Mouse (Mus musculus) liver, postnatal 0 days (tissue): ENCODE measurements around the gene Nrk. TPM values are rescaled to one million over a fixed set of nuclear protein-coding genes. Genes with fewer than 3 reads are reported as not detected.
A peak's percentile ranks its signal among the peaks of the same experiment; 100 is the strongest.

Experiments used
- ATAC-seq: fragments of 200-750 bp; cut with Nextera tagmentation; 2 replicates; pipeline ENCODE4 v1.8.0; 2017; ENCODE audit warnings: mild to moderate bottlenecking, moderate library complexity
- DNase-seq: peaks from one replicate; pipeline ENCODE4 v3.0.0-alpha.2; 2016
- H3K27ac ChIP-seq: fragments of 300-500 bp; sonication (generic); 2 replicates; pipeline ENCODE4 v1.5.1; 2014; ENCODE audit warnings: antibody characterized with exemption, moderate library complexity, mild to moderate bottlenecking, low read depth
- H3K27me3 ChIP-seq: fragments of 300-500 bp; sonication (generic); 2 replicates; pipeline ENCODE4 v1.6.1; 2014; ENCODE audit warnings: low read length, control low read depth, mixed read lengths; ENCODE audit not compliant: insufficient read depth
- H3K36me3 ChIP-seq: fragments of 300-500 bp; sonication (generic); replicated peaks from 2 replicates; pipeline ENCODE4 v1.6.1; 2014; ENCODE audit warnings: mild to moderate bottlenecking, control low read depth, low read length, moderate library complexity, mixed read lengths; ENCODE audit not compliant: insufficient read depth
- H3K4me1 ChIP-seq: fragments of 300-500 bp; sonication (generic); 2 replicates; pipeline ENCODE4 v1.6.1; 2014; ENCODE audit warnings: antibody characterized with exemption, mild to moderate bottlenecking, control low read depth; ENCODE audit not compliant: insufficient read depth
- H3K4me2 ChIP-seq: fragments of 300-500 bp; sonication (generic); 2 replicates; pipeline ENCODE4 v1.6.1; 2014; ENCODE audit warnings: low read depth, mild to moderate bottlenecking, low read length, moderate library complexity, mixed read lengths
- H3K4me3 ChIP-seq: fragments of 300-500 bp; sonication (generic); 2 replicates; pipeline ENCODE4 v1.5.1; 2014; ENCODE audit warnings: low read depth, low read length
- H3K9ac ChIP-seq: fragments of 300-500 bp; sonication (generic); replicated peaks from 2 replicates; pipeline ENCODE4 v1.6.1; 2014; ENCODE audit warnings: mild to moderate bottlenecking, moderate library complexity
- H3K9me3 ChIP-seq: fragments of 300-500 bp; sonication (generic); 2 replicates; pipeline ENCODE4 v1.6.1; 2016; ENCODE audit warnings: mild to moderate bottlenecking, control low read depth, low read length, mixed read lengths
- CTCF ChIP-seq: sonication (generic); IDR thresholded peaks from 2 replicates; pipeline ENCODE4 v1.5.1; 2016; ENCODE audit warnings: antibody characterized with exemption, low read depth
- EP300 ChIP-seq: IDR thresholded peaks from 2 replicates; pipeline ENCODE4 v1.6.1; 2016; ENCODE audit warnings: antibody characterized with exemption, low read depth, mild to moderate bottlenecking
- WGBS: fragments of 180-500 bp; shearing (Covaris S2); extraction: QIAGEN DNeasy Blood & Tissue Kit; methylation state at CpG from one replicate; pipeline ENCODE4 v1.1.7; 2014; ENCODE audit not compliant: insufficient replicate concordance; 5-methylcytosine and 5-hydroxymethylcytosine counted together
- polyA plus RNA-seq: library from polyadenylated mRNA; unstranded; fragments of >200 nt; fragmentation: Nextera tagmentation; extraction: Ambion mirVana; gene quantifications from 2 replicates; pipeline ENCODE4 v1.2.1, GENCODE M21; 2015

Gene Nrk
- polyA plus RNA-seq, 1 experiment from 2014 or later: 0.40 TPM

DNA sequence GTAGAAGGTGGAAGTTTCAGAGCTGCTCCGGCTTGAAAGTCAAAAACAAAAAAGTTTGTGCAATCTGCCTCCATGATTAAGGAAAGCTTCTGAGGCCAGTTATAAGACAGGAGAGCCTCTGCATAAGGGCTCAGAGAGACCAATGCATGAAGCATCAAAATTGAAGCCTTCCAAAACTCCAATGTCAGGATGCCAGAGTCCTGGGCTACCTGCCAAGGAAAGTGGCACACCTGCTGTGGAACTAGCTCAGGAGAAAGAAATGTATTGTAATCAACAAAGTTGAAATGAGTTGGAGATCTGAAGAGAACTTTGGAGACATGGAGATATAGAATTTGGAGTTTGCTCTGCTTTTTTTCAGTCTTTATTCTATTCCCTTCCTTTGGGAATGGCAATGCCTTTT, 123.4 kb downstream of the Nrk start:
- no peak overlapping the region for H3K27ac ChIP-seq
- H3K4me1 ChIP-seq: no peaks in the 10 kb centered on the region
- TF ChIP-seq CTCF (no peak), EP300 (no peak)
- H3K4me3 ChIP-seq: no peak overlapping the region
- H3K4me2 ChIP-seq: no peak overlapping the region
- 74% methylated on average over 1 of the region's 1 CpGs for WGBS
- H3K27me3 ChIP-seq: no peaks in the 10 kb centered on the region
- no peak for DNase-seq
- H3K9ac ChIP-seq: no peak overlapping the region
- H3K9me3 ChIP-seq: no peaks in the 10 kb centered on the region
- no peak for ATAC-seq
- no peaks in the 10 kb centered on the region for H3K36me3 ChIP-seq

DNA sequence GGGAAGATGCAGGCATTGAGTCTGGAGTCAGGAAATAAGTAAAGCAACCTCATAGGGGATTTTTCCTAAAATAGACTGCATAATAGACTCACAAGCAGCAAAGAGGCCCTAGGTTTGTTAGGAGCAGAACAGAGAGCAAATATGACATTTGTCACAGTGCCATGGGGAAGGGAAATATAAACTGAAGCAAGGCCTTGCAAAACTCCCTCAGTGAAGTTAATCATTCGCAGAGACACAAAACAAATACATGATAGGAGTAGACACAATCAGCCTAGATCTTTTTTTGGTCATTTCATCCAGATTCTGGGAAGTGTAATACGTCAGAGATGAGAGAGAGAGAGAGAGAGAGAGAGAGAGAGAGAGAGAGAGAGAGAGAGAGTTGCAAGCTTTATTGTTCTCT, 125.1 kb downstream of the Nrk start:
- H3K27me3 ChIP-seq: no peaks in the 10 kb centered on the region
- TF ChIP-seq CTCF: no peak
- no peak; the same call in 1 of the 2 replicates for TF ChIP-seq EP300
- no peaks in the 10 kb centered on the region for H3K36me3 ChIP-seq
- no peaks in the 10 kb centered on the region for H3K4me1 ChIP-seq
- DNase-seq: no peak
- WGBS: 48% methylated on average over 2 of the region's 2 CpGs
- peak; percentile 84 for ATAC-seq
- H3K27ac ChIP-seq: no peak overlapping the region; the same call in 1 of the 2 replicates
- no peak overlapping the region for H3K4me2 ChIP-seq
- H3K9ac ChIP-seq: no peak overlapping the region
- H3K9me3 ChIP-seq: no peaks in the 10 kb centered on the region
- H3K4me3 ChIP-seq: no peak overlapping the region

DNA sequence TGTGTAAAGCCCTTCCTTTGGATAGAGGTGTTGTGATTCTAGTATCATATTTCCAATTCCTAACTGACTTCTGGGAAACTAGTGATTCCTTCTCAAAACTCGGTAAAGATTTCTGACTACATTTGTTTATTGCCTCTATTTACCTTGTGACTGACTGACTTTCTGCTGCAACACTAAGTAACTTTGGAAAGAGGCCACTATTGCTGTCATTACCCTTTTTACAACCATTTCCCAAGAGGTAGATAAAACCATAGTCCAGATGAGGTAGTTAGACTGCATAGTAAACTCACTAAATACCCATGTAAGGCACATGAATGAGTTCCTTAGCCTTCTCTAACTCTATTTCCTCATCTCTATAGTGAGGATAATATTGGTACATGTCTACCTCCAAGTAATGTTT, 126.9 kb downstream of the Nrk start:
- H3K4me3 ChIP-seq: no peak overlapping the region
- 59% methylated on average over 1 of the region's 1 CpGs for WGBS

DNA sequence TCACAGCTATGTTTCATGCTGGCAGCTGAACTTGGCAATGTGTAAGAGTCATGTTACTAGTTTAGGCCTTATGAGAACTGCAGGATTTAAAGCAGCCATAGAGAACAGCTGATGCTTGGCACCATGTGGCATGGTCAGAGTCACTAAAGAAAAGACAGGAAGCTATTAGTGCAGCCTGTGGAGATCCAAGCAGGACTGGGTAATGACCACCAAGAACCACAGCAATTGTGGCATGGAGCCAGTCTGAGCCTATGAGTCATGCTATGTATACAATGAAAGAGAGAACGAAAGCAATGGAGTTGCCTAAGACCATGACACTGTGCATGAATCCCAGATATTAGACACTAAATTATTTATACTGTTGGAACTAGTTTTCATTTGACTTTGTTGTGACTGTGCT, 137.7 kb downstream of the Nrk start:
- WGBS: 53% methylated on average over 1 of the region's 1 CpGs
- Histone ChIP-seq H3K4me1 (no peaks in the 10 kb centered on the region), H3K4me2 (no peak overlapping the region), H3K27me3 (no peaks in the 10 kb centered on the region), H3K9me3 (no peaks in the 10 kb centered on the region), H3K27ac (no peak overlapping the region), H3K36me3 (no peaks in the 10 kb centered on the region), H3K4me3 (no peak overlapping the region), H3K9ac (no peak overlapping the region)
- DNase-seq (peak; percentile 35), ATAC-seq (peak; percentile 77)
- TF ChIP-seq CTCF: no peak
- no peak for TF ChIP-seq EP300

More for the DNA sequence above, 126.9 kb downstream of the Nrk start:
- ATAC-seq (peak; percentile 87), DNase-seq (no peak)
- H3K36me3 ChIP-seq: no peaks in the 10 kb centered on the region
- no peaks in the 10 kb centered on the region for H3K9me3 ChIP-seq
- H3K27me3 ChIP-seq: no peaks in the 10 kb centered on the region
- H3K4me2 ChIP-seq: no peak overlapping the region
- TF ChIP-seq EP300 (no peak), CTCF (no peak)
- no peak overlapping the region for H3K9ac ChIP-seq
- no peaks in the 10 kb centered on the region for H3K4me1 ChIP-seq
- no peak overlapping the region for H3K27ac ChIP-seq

DNA sequence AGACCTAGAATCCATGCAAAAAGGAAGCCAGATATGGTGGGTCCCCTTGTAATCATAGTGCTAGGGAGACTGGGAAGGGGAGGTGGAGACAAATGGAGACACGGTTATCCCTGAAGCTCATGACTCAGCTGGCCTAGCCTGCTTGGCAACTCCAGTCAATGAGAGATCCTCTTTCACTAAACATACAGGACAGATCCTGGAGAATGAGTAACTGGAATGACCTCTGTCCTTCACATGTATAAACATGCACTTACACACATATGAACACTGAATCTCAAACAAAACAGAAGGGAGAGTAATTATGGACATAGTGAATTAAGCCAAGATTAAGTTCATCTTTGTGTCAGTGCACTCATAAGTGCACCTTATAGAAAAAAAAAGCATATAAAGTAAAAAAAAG, 138.9 kb downstream of the Nrk start:
- no peak overlapping the region for H3K4me3 ChIP-seq
- peak; percentile 89 for ATAC-seq
- WGBS: 71% methylated on average over 1 of the region's 1 CpGs
- no peak overlapping the region for H3K4me2 ChIP-seq
- no peak overlapping the region for H3K27ac ChIP-seq
- TF ChIP-seq CTCF (no peak), EP300 (no peak)
- no peak overlapping the region for H3K9ac ChIP-seq
- no peaks in the 10 kb centered on the region for H3K27me3 ChIP-seq
- DNase-seq: no peak
- no peaks in the 10 kb centered on the region for H3K4me1 ChIP-seq
- H3K9me3 ChIP-seq: no peaks in the 10 kb centered on the region
- no peaks in the 10 kb centered on the region for H3K36me3 ChIP-seq

Other genes with a start within 250 kb of the Nrk start
- gene Serpina7, start 170.8 kb downstream of the Nrk start, polyA plus RNA-seq: 118 and 119 TPM in 2 replicates
- 0.64 and 0.78 TPM in 2 replicates for gene 4930513O06Rik, start 171.8 kb downstream of the Nrk start, polyA plus RNA-seq